Mouse (Mus musculus) bone marrow macrophage, adult 2 months (primary cell): ENCODE data around the gene Hist1h1d. TPM values are rescaled to one million over a fixed set of nuclear protein-coding genes. Genes with fewer than 3 reads are reported as not detected.
"Not testable (repeated sequence)": the region's sequence is repeated elsewhere in the genome, so short reads cannot be mapped to it uniquely, and the experiment has no call there.

Experiments used
- H3K27ac ChIP-seq: 2 replicates; pipeline ENCODE4 v1.5.1; 2012; ENCODE audit warnings: low read depth, low read length; ENCODE audit not compliant: insufficient read depth
- H3K4me1 ChIP-seq: 2 replicates; pipeline ENCODE4 v1.6.1; 2012; ENCODE audit warnings: low read length; ENCODE audit not compliant: control insufficient read depth, insufficient read depth
- H3K4me3 ChIP-seq: 2 replicates; pipeline ENCODE4 v1.5.1; 2012; ENCODE audit warnings: mild to moderate bottlenecking, low read length, moderate library complexity; ENCODE audit not compliant: insufficient read depth
- CTCF ChIP-seq: IDR thresholded peaks from 2 replicates; pipeline ENCODE4 v1.5.1; 2012; ENCODE audit warnings: low read depth, mild to moderate bottlenecking, low read length, moderate library complexity
- POLR2A ChIP-seq: IDR thresholded peaks from 2 replicates; pipeline ENCODE4 v1.6.1; 2012; ENCODE audit warnings: mild to moderate bottlenecking, low read depth, low read length, borderline replicate concordance
- polyA plus RNA-seq: library from polyadenylated mRNA; stranded (reverse); fragments of >200 nt; gene quantifications from 2 replicates; pipeline ENCODE4 v1.2.4, GENCODE M21; 2012; ENCODE audit not compliant: missing spikeins, insufficient read depth, insufficient read length

Hist1h1d gene
- polyA plus RNA-seq, 1 experiment, result 0.39 TPM

GRCm38 (mm10) chr13:23536076-23536822, 16.8 kb upstream of the Hist1h1d start:
- peaks cover 29% of the 10 kb centered on the region for H3K4me1 ChIP-seq
- peak overlapping the region; percentile 45 for H3K4me3 ChIP-seq
- TF ChIP-seq POLR2A (no peak), CTCF (no peak)
- H3K27ac ChIP-seq, result peak overlapping the region; percentile 55

- H3K4me1 ChIP-seq, result peaks cover 29% of the 10 kb centered on the region
- H3K4me3 ChIP-seq, result no peak overlapping the region
- TF ChIP-seq CTCF (no peak), POLR2A (no peak)
- H3K27ac ChIP-seq, result peak overlapping the region; percentile 16; the same call in 1 of the 2 replicates
These were observed 15.9 kb upstream of the Hist1h1d start for GRCm38 (mm10) chr13:23537006-23537710.

GRCm38 (mm10) chr13:23538249-23538648, 14.8 kb upstream of the Hist1h1d start:
- Histone ChIP-seq H3K27ac (peak overlapping the region; percentile 63), H3K4me3 (no peak overlapping the region), H3K4me1 (peaks cover 21% of the 10 kb centered on the region)
- TF ChIP-seq POLR2A (no peak), CTCF (no peak)

- peaks cover 21% of the 10 kb centered on the region for H3K4me1 ChIP-seq
- H3K4me3 ChIP-seq, H3K27ac ChIP-seq: not testable (repeated sequence)
These were observed 13.2 kb upstream of the Hist1h1d start for GRCm38 (mm10) chr13:23539821-23540220.

- no peak overlapping the region for H3K27ac ChIP-seq
- H3K4me3 ChIP-seq, result no peak overlapping the region
These were observed 11.6 kb upstream of the Hist1h1d start for GRCm38 (mm10) chr13:23541497-23541896.

GRCm38 (mm10) chr13:23542225-23542980, 10.7 kb upstream of the Hist1h1d start:
- Histone ChIP-seq H3K27ac (peak overlapping the region; percentile 73), H3K4me1 (peaks cover 16% of the 10 kb centered on the region)

More at GRCm38 (mm10) chr13:23541497-23541896, 11.6 kb upstream of the Hist1h1d start:
- peaks cover 20% of the 10 kb centered on the region for H3K4me1 ChIP-seq
- TF ChIP-seq POLR2A, result no peak
- no peak for TF ChIP-seq CTCF

GRCm38 (mm10) chr13:23542999-23543607, 10.0 kb upstream of the Hist1h1d start, which contains the start of gene Hist1h2bh:
TSS of gene Hist1h2bh (minus strand) at chr13:23543392.
- peaks cover 11% of the 10 kb centered on the region for H3K4me1 ChIP-seq
- peak within 1 kb of the TSS; percentile 54 for H3K4me3 ChIP-seq
- H3K27ac ChIP-seq, result peak within 1 kb of the TSS; percentile 88

More at GRCm38 (mm10) chr13:23542225-23542980, 10.7 kb upstream of the Hist1h1d start:
- H3K4me3 ChIP-seq, result peak overlapping the region; percentile 54

- Histone ChIP-seq H3K27ac (peak within 1 kb of the TSS; percentile 88), H3K4me3 (peak within 1 kb of the TSS; percentile 63), H3K4me1 (peaks cover 3% of the 10 kb centered on the region)
- TF ChIP-seq CTCF (no peak), POLR2A (0 out of 2 replicates have a peak, but pooled peaks have one; percentile 67)
These were observed 8.9 kb upstream of the Hist1h1d start, which contains the start of gene Hist1h3f for GRCm38 (mm10) chr13:23543965-23544786. TSS of gene Hist1h3f (plus strand) at chr13:23544052.

- peak overlapping the region; percentile 71 for H3K27ac ChIP-seq
These were observed 8.3 kb upstream of the Hist1h1d start for GRCm38 (mm10) chr13:23544787-23545120.

More at GRCm38 (mm10) chr13:23544787-23545120, 8.3 kb upstream of the Hist1h1d start:
- H3K4me1 ChIP-seq, result not testable (repeated sequence)
- H3K4me3 ChIP-seq, result peak overlapping the region; percentile 63
